Mouse (Mus musculus) lung, postnatal 4 days (tissue): Measurements from ENCODE around the gene Gfi1b.

Source experiments
- DNase-seq, 2 experiments: peaks; one replicate each; pipeline ENCODE4 v3.0.0; 2021

The Gfi1b gene

GRCm38 (mm10) chr2:28622521-28623124, 841 bp upstream of the Gfi1b start:
- peak in 1 of 2 experiments; percentile 52 for DNase-seq

GRCm38 (mm10) chr2:28621111-28621510, 671 bp downstream of the Gfi1b start:
- DNase-seq = peak in 1 of 2 experiments; percentile 11

GRCm38 (mm10) chr2:28620522-28620921, 1.3 kb downstream of the Gfi1b start:
- DNase-seq = peak in 1 of 2 experiments; percentile 11

GRCm38 (mm10) chr2:28619369-28619768, 2.4 kb downstream of the Gfi1b start:
- no peak for DNase-seq

GRCm38 (mm10) chr2:28618777-28619336, 2.9 kb downstream of the Gfi1b start:
- no peak for DNase-seq

- DNase-seq = no peak
Measured at GRCm38 (mm10) chr2:28617498-28618486, 4.0 kb downstream of the Gfi1b start.

GRCm38 (mm10) chr2:28616874-28617273, 4.9 kb downstream of the Gfi1b start:
- no peak for DNase-seq

GRCm38 (mm10) chr2:28616358-28616757, 5.4 kb downstream of the Gfi1b start:
- peak in 1 of 2 experiments; percentile 31 for DNase-seq

- DNase-seq = no peak
Measured at GRCm38 (mm10) chr2:28613599-28613998, 8.2 kb downstream of the Gfi1b start.

GRCm38 (mm10) chr2:28612436-28613063, 9.2 kb downstream of the Gfi1b start:
- DNase-seq = no peak

GRCm38 (mm10) chr2:28611407-28611787, 10.4 kb downstream of the Gfi1b start:
- no peak for DNase-seq

GRCm38 (mm10) chr2:28610716-28611406, 10.9 kb downstream of the Gfi1b start:
- DNase-seq = peak in 1 of 2 experiments; percentile 36

- DNase-seq = no peak
Measured at GRCm38 (mm10) chr2:28609851-28610250, 11.9 kb downstream of the Gfi1b start.

- no peak for DNase-seq
Measured at GRCm38 (mm10) chr2:28607341-28608165, 14.2 kb downstream of the Gfi1b start.

GRCm38 (mm10) chr2:28606601-28607340, 15.0 kb downstream of the Gfi1b start:
- DNase-seq = no peak

GRCm38 (mm10) chr2:28605789-28606541, 15.8 kb downstream of the Gfi1b start:
- DNase-seq = no peak

- DNase-seq = no peak
Measured at GRCm38 (mm10) chr2:28603542-28603941, 18.2 kb downstream of the Gfi1b start.

GRCm38 (mm10) chr2:28601720-28602590, 19.8 kb downstream of the Gfi1b start:
- DNase-seq = no peak

GRCm38 (mm10) chr2:28599569-28599900, 22.2 kb downstream of the Gfi1b start:
- no peak for DNase-seq
